31 mouse cellular contexts compared by ENCODE assay signal in genomic region chr14:121545551-121546331, GRCm38 (mm10). TPM values are rescaled to one million over a fixed set of nuclear protein-coding genes. Genes with fewer than 3 reads are reported as not detected.
DNase-seq lines count a peak whose midpoint lies in the region; ATAC-seq lines count a peak whose summit lies in the region.
"Had no signal": no experiment of that assay in that cellular context is flagged by ENCODE, and none has a peak within 500 bp of the region (broad histone marks: within the 10 kb centered on the region; RNA-seq: fewer than 3 reads in every experiment).

No protein-coding gene starts in this region.

- H3K4me3 ChIP-seq in forebrain, embryonic 10.5 days = no peak overlapping the region
- H3K4me3 ChIP-seq in forebrain, embryonic 12.5 days (replicated peaks) = no peak overlapping the region
- H3K4me3 ChIP-seq: embryonic facial prominence, embryonic 10.5 days; embryonic facial prominence, embryonic 15.5 days; forebrain, embryonic 15.5 days; heart, embryonic 13.5 days; hindbrain, embryonic 10.5 days; limb, embryonic 13.5 days; lung, embryonic 15.5 days; midbrain, embryonic 13.5 days had no signal

- H3K27me3 ChIP-seq in forebrain, embryonic 10.5 days (ENCODE audit: poor library complexity, severe bottlenecking) = no peaks in the 10 kb centered on the region
- H3K27me3 ChIP-seq in forebrain, embryonic 12.5 days = no peaks in the 10 kb centered on the region
- H3K27me3 ChIP-seq: CH12.LX; forebrain, embryonic 15.5 days; heart, embryonic 13.5 days; lung, embryonic 15.5 days; midbrain, embryonic 13.5 days; Patski had no signal

- 89% methylated on average over 14 of the region's 14 CpGs for WGBS in forebrain, embryonic 10.5 days
- WGBS in forebrain, embryonic 12.5 days = 86% methylated on average over 14 of the region's 14 CpGs

- H3K36me3 ChIP-seq in forebrain, embryonic 10.5 days (replicated peaks) = peaks cover 5% of the 10 kb centered on the region
- H3K36me3 ChIP-seq in forebrain, embryonic 12.5 days (replicated peaks) = no peaks in the 10 kb centered on the region
- H3K36me3 ChIP-seq: embryonic facial prominence, embryonic 15.5 days; forebrain, embryonic 15.5 days; hindbrain, embryonic 10.5 days had no signal

- no peak for DNase-seq in forebrain, embryonic 10.5 days (ENCODE audit: extremely low spot score, low spot score)
- DNase-seq in NIH3T3 (ENCODE audit: low read depth) = peak; percentile 9
- DNase-seq in naive thymus-derived CD4-positive, alpha-beta T cell, adult 2 months (ENCODE audit: low read depth) = peak; percentile 72
- no peak for DNase-seq in layer of hippocampus, adult 11-12 months (ENCODE audit: low spot score)
- DNase-seq in adrenal gland, postnatal 25 days = no peak
- DNase-seq: adrenal gland, postnatal 36 days; cerebellum, adult 18-20 months; cerebellum, postnatal 14 days; heart, postnatal 14 days; right cerebral cortex, postnatal 25 days had no signal

- no peak overlapping the region for H3K4me2 ChIP-seq in forebrain, embryonic 12.5 days
- H3K4me2 ChIP-seq: embryonic facial prominence, embryonic 15.5 days; forebrain, embryonic 15.5 days; heart, embryonic 13.5 days; limb, embryonic 13.5 days; liver, embryonic 11.5 days; lung, embryonic 15.5 days; midbrain, embryonic 13.5 days had no signal

- no peak overlapping the region for H3K9ac ChIP-seq in forebrain, embryonic 12.5 days
- H3K9ac ChIP-seq: embryonic facial prominence, embryonic 15.5 days; forebrain, embryonic 15.5 days; heart, embryonic 13.5 days; limb, embryonic 13.5 days; lung, embryonic 15.5 days; midbrain, embryonic 13.5 days had no signal

- ATAC-seq in forebrain, embryonic 12.5 days (ENCODE audit: low FRiP score) = no peak
- no peak for ATAC-seq in frontal cortex, adult (ENCODE audit: low TSS enrichment)
- ATAC-seq: forebrain, embryonic 15.5 days; hindbrain, embryonic 16.5 days; midbrain, embryonic 13.5 days had no signal

- 0 out of 2 replicates have a peak overlapping the region, but pooled peaks have one; percentile 20 for H3K27ac ChIP-seq in forebrain, embryonic 10.5 days
- H3K27ac ChIP-seq in forebrain, embryonic 12.5 days = no peak overlapping the region
- H3K27ac ChIP-seq: embryonic facial prominence, embryonic 10.5 days; embryonic facial prominence, embryonic 15.5 days; forebrain, embryonic 15.5 days; heart, embryonic 13.5 days; hindbrain, embryonic 10.5 days; limb, embryonic 13.5 days; lung, embryonic 15.5 days; midbrain, embryonic 13.5 days had no signal

- H3K9me3 ChIP-seq in forebrain, embryonic 10.5 days = no peaks in the 10 kb centered on the region
- H3K9me3 ChIP-seq in forebrain, embryonic 12.5 days = no peaks in the 10 kb centered on the region
- H3K9me3 ChIP-seq: embryonic facial prominence, embryonic 10.5 days; embryonic facial prominence, embryonic 15.5 days; forebrain, embryonic 15.5 days; heart, embryonic 13.5 days; hindbrain, embryonic 10.5 days; limb, embryonic 13.5 days; lung, embryonic 15.5 days; midbrain, embryonic 13.5 days had no signal

- H3K4me1 ChIP-seq in forebrain, embryonic 10.5 days = peaks cover 12% of the 10 kb centered on the region
- H3K4me1 ChIP-seq in forebrain, embryonic 12.5 days = no peaks in the 10 kb centered on the region; the same call in 1 of the 2 replicates
- H3K4me1 ChIP-seq: embryonic facial prominence, embryonic 15.5 days; forebrain, embryonic 15.5 days; midbrain, embryonic 13.5 days had no signal

RNA-seq across cellular contexts. Expression of gene Slc15a1, which starts 40.7 kb away (rescaled TPM):
- not detected in 2 replicates for polyA plus RNA-seq in forebrain, embryonic 10.5 days (2016; fragmentation: Nextera tagmentation; extraction: Ambion mirVana)
- not detected in 2 replicates for polyA plus RNA-seq in forebrain, embryonic 12.5 days (2016; fragmentation: Nextera tagmentation; extraction: Ambion mirVana)
- total RNA-seq in adrenal gland, postnatal 25 days (2021) = not detected in 2 replicates
- total RNA-seq: adrenal gland, postnatal 36 days; gastrocnemius, adult 8-10 months; gastrocnemius, postnatal 4 days; heart, postnatal 14 days; layer of hippocampus, adult 8-10 months; left cerebral cortex, adult 8-10 months; left cerebral cortex, postnatal 36 days; megakaryocyte, adult 5-6 weeks had no signal
- polyA plus RNA-seq: forebrain, embryonic 15.5 days; heart, embryonic 13.5 days; limb, embryonic 13.5 days; liver, embryonic 11.5 days; neural tube, embryonic 14.5 days had no signal

Comparison
In these comparisons a context has a peak if more than half of its experiments do, and no peak if none do; other contexts are left out.
1. DNase-seq: peak in NIH3T3 (single experiment) and naive thymus-derived CD4-positive, alpha-beta T cell, adult 2 months (single experiment); none in forebrain, embryonic 10.5 days (single experiment), layer of hippocampus, adult 11-12 months (single experiment) and adrenal gland, postnatal 25 days (single experiment).